Mouse (Mus musculus): Measurements from ENCODE around the gene Kif1b.

Kif1b gene

GRCm38 (mm10) chr4:149131789-149132565 is 175.5 kb downstream of the Kif1b start:
- DNase-seq = no peak

GRCm38 (mm10) chr4:149131021-149131752 is 176.3 kb downstream of the Kif1b start:
- DNase-seq = no peak

- no peak for DNase-seq
Observed at GRCm38 (mm10) chr4:149128467-149128866, 179.0 kb downstream of the Kif1b start.

- no peak for DNase-seq
Observed at GRCm38 (mm10) chr4:149126663-149127062, 180.8 kb downstream of the Kif1b start, which contains the start of gene Cort. Cort (minus strand) TSS chr4:149126763.
